Mouse (Mus musculus): ENCODE results near the gene Trip10.

Trip10 gene

GRCm38 (mm10) chr17:57289252-57289651 is 40.0 kb downstream of the Trip10 start:
- no peak for DNase-seq (ENCODE audit: extremely low read depth, low read depth, low spot score)

- DNase-seq (ENCODE audit: extremely low read depth, low read depth, low spot score), result no peak
These were observed 40.9 kb downstream of the Trip10 start for GRCm38 (mm10) chr17:57290001-57290670.

- DNase-seq (ENCODE audit: extremely low read depth, low read depth, low spot score), result no peak
These were observed 41.4 kb downstream of the Trip10 start for GRCm38 (mm10) chr17:57290671-57291055.

- no peak for DNase-seq (ENCODE audit: extremely low read depth, low read depth, low spot score)
These were observed 43.0 kb downstream of the Trip10 start for GRCm38 (mm10) chr17:57292302-57292701.

GRCm38 (mm10) chr17:57292968-57293367 is 43.7 kb downstream of the Trip10 start:
- DNase-seq (ENCODE audit: extremely low read depth, low read depth, low spot score), result no peak

- DNase-seq (ENCODE audit: extremely low read depth, low read depth, low spot score), result no peak
These were observed 46.7 kb downstream of the Trip10 start for GRCm38 (mm10) chr17:57295935-57296334.

- DNase-seq (ENCODE audit: extremely low read depth, low read depth, low spot score), result no peak
These were observed 47.8 kb downstream of the Trip10 start for GRCm38 (mm10) chr17:57297040-57297439.

GRCm38 (mm10) chr17:57305593-57305992 is 56.3 kb downstream of the Trip10 start:
- no peak for DNase-seq (ENCODE audit: extremely low read depth, low read depth, low spot score)

GRCm38 (mm10) chr17:57307074-57307473 is 57.8 kb downstream of the Trip10 start:
- DNase-seq (ENCODE audit: extremely low read depth, low read depth, low spot score), result no peak

GRCm38 (mm10) chr17:57311801-57312200 is 62.5 kb downstream of the Trip10 start:
- DNase-seq (ENCODE audit: extremely low read depth, low read depth, low spot score), result no peak
